Mouse (Mus musculus) lung, adult 2 months (tissue): Measurements from ENCODE around the gene Shf.

Experiments
- CTCF ChIP-seq: fragments of 200-500 bp; IDR thresholded peaks from 2 replicates; pipeline ENCODE4 v1.5.1; 2011; ENCODE audit warnings: mild to moderate bottlenecking, low read length, control low read depth; ENCODE audit not compliant: insufficient read depth
- POLR2A ChIP-seq: fragments of 200-500 bp; IDR thresholded peaks from 2 replicates; pipeline ENCODE4 v1.6.1; 2011; ENCODE audit warnings: low read depth, mild to moderate bottlenecking, control low read depth, low read length, borderline replicate concordance; ENCODE audit errors: extremely low read depth

DNA sequence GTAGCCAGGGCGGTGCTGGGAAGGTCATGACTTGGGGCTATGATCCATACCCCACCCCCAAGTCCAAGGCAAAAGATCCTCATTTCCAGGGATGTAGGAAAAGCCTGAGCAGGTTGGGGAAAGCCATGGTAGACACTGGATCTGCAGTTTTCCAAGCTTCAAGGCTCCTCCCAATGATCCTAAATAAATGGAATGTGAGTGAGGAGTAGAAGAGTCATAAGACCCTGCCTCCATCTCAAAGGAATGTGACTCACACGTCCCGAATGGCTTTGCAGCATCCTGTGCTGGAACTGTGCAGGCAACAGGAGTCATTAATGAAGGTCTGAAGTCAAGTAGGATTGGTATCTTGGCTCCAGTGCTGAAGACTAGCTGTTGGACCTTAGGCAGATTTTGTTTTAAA lies 41.0 kb downstream of the Shf start:
- TF ChIP-seq CTCF (no peak), POLR2A (no peak)
